Mouse (Mus musculus): ENCODE results near the gene Fam83d. TPM values are rescaled to one million over a fixed set of nuclear protein-coding genes. Genes with fewer than 3 reads are reported as not detected.

Gene Fam83d
- polyA plus RNA-seq, 1 experiment from 2014 or later: 54.0 TPM

GRCm38 (mm10) chr2:158768350-158768749, 457 bp downstream of the Fam83d start:
- H3K4me1 ChIP-seq (replicated peaks; ENCODE audit: control insufficient read depth, insufficient read depth, low read length): peaks cover 21% of the 10 kb centered on the region

GRCm38 (mm10) chr2:158768771-158769170, 878 bp downstream of the Fam83d start:
- Histone ChIP-seq H3K4me1 (replicated peaks; ENCODE audit: control insufficient read depth, insufficient read depth, low read length) (peaks cover 21% of the 10 kb centered on the region), H3K27me3 (ENCODE audit: control insufficient read depth, insufficient read depth, low read length) (no peaks in the 10 kb centered on the region), H3K9me3 (ENCODE audit: control insufficient read depth, low read length) (no peaks in the 10 kb centered on the region), H3K4me2 (ENCODE audit: low read depth, low read length, severe bottlenecking) (peak overlapping the region; percentile 64), H3K4me3 (ENCODE audit: low read depth, low read length) (peak overlapping the region; percentile 67), H3K27ac (ENCODE audit: low read depth, low read length) (no peak overlapping the region), H3K36me3 (ENCODE audit: control insufficient read depth, insufficient read depth, low read length) (no peaks in the 10 kb centered on the region; the same call in 1 of the 2 replicates), H3K9ac (ENCODE audit: low read length) (peak overlapping the region; percentile 81)
- DNase-seq (ENCODE audit: low spot score) (no peak), ATAC-seq (replicated peaks; ENCODE audit: low FRiP score) (no peak)
- 9% methylated on average over 5 of the region's 5 CpGs for WGBS

More at GRCm38 (mm10) chr2:158768350-158768749, 457 bp downstream of the Fam83d start:
- Histone ChIP-seq H3K36me3 (ENCODE audit: control insufficient read depth, insufficient read depth, low read length) (no peaks in the 10 kb centered on the region; the same call in 1 of the 2 replicates), H3K27me3 (ENCODE audit: control insufficient read depth, insufficient read depth, low read length) (no peaks in the 10 kb centered on the region), H3K4me2 (ENCODE audit: low read depth, low read length, severe bottlenecking) (peak overlapping the region; percentile 64), H3K9me3 (ENCODE audit: control insufficient read depth, low read length) (no peaks in the 10 kb centered on the region), H3K27ac (ENCODE audit: low read depth, low read length) (peak overlapping the region; percentile 25; the same call in 1 of the 2 replicates), H3K9ac (ENCODE audit: low read length) (peak overlapping the region; percentile 81), H3K4me3 (ENCODE audit: low read depth, low read length) (peak overlapping the region; percentile 67)
- DNase-seq (ENCODE audit: low spot score): no peak
- WGBS: under 1% methylated on average over 37 of the region's 37 CpGs
- ATAC-seq (replicated peaks; ENCODE audit: low FRiP score): peak; percentile 37

GRCm38 (mm10) chr2:158770126-158770757, 2.3 kb downstream of the Fam83d start:
- no peak for DNase-seq (ENCODE audit: low spot score)
- ATAC-seq (replicated peaks; ENCODE audit: low FRiP score): no peak
- Histone ChIP-seq H3K4me2 (ENCODE audit: low read depth, low read length, severe bottlenecking) (peak overlapping the region; percentile 64), H3K9me3 (ENCODE audit: control insufficient read depth, low read length) (no peaks in the 10 kb centered on the region), H3K27ac (ENCODE audit: low read depth, low read length) (no peak overlapping the region), H3K36me3 (ENCODE audit: control insufficient read depth, insufficient read depth, low read length) (no peaks in the 10 kb centered on the region; the same call in 1 of the 2 replicates), H3K27me3 (ENCODE audit: control insufficient read depth, insufficient read depth, low read length) (no peaks in the 10 kb centered on the region), H3K4me3 (ENCODE audit: low read depth, low read length) (peak overlapping the region; percentile 67), H3K4me1 (replicated peaks; ENCODE audit: control insufficient read depth, insufficient read depth, low read length) (peaks cover 21% of the 10 kb centered on the region), H3K9ac (ENCODE audit: low read length) (peak overlapping the region; percentile 81)
- 58% methylated on average over 13 of the region's 13 CpGs for WGBS

GRCm38 (mm10) chr2:158771066-158771763, 3.3 kb downstream of the Fam83d start:
- H3K4me2 ChIP-seq (ENCODE audit: low read depth, low read length, severe bottlenecking): peak overlapping the region; percentile 64; the same call in 1 of the 2 replicates
- no peak for ATAC-seq (replicated peaks; ENCODE audit: low FRiP score)
- no peak overlapping the region for H3K4me3 ChIP-seq (ENCODE audit: low read depth, low read length)
- no peak for DNase-seq (ENCODE audit: low spot score)
- no peaks in the 10 kb centered on the region for H3K9me3 ChIP-seq (ENCODE audit: control insufficient read depth, low read length)
- H3K36me3 ChIP-seq (ENCODE audit: control insufficient read depth, insufficient read depth, low read length): no peaks in the 10 kb centered on the region; the same call in 1 of the 2 replicates
- no peak overlapping the region for H3K27ac ChIP-seq (ENCODE audit: low read depth, low read length)
- no peaks in the 10 kb centered on the region for H3K27me3 ChIP-seq (ENCODE audit: control insufficient read depth, insufficient read depth, low read length)
- H3K4me1 ChIP-seq (replicated peaks; ENCODE audit: control insufficient read depth, insufficient read depth, low read length): peaks cover 21% of the 10 kb centered on the region
- H3K9ac ChIP-seq (ENCODE audit: low read length): peak overlapping the region; percentile 29
- 72% methylated on average over 11 of the region's 11 CpGs for whole genome bisulfite sequencing

- DNase-seq (ENCODE audit: low spot score) (no peak), ATAC-seq (replicated peaks; ENCODE audit: low FRiP score) (no peak)
- no peaks in the 10 kb centered on the region for H3K27me3 ChIP-seq (ENCODE audit: control insufficient read depth, insufficient read depth, low read length)
- no peaks in the 10 kb centered on the region; the same call in 1 of the 2 replicates for H3K36me3 ChIP-seq (ENCODE audit: control insufficient read depth, insufficient read depth, low read length)
- WGBS: 81% methylated on average over 13 of the region's 13 CpGs
- no peaks in the 10 kb centered on the region for H3K9me3 ChIP-seq (ENCODE audit: control insufficient read depth, low read length)
- peaks cover 21% of the 10 kb centered on the region for H3K4me1 ChIP-seq (replicated peaks; ENCODE audit: control insufficient read depth, insufficient read depth, low read length)
- H3K9ac ChIP-seq (ENCODE audit: low read length): no peak overlapping the region
- H3K27ac ChIP-seq (ENCODE audit: low read depth, low read length): no peak overlapping the region
- H3K4me2 ChIP-seq (ENCODE audit: low read depth, low read length, severe bottlenecking): no peak overlapping the region
- H3K4me3 ChIP-seq (ENCODE audit: low read depth, low read length): no peak overlapping the region
These were observed 4.9 kb downstream of the Fam83d start for GRCm38 (mm10) chr2:158772808-158773207.

- H3K9me3 ChIP-seq (ENCODE audit: control insufficient read depth, low read length): no peaks in the 10 kb centered on the region
- H3K36me3 ChIP-seq (ENCODE audit: control insufficient read depth, insufficient read depth, low read length): peaks cover under 1% of the 10 kb centered on the region
- H3K4me2 ChIP-seq (ENCODE audit: low read depth, low read length, severe bottlenecking): no peak overlapping the region
- no peak for ATAC-seq (replicated peaks; ENCODE audit: low FRiP score)
- H3K27me3 ChIP-seq (ENCODE audit: control insufficient read depth, insufficient read depth, low read length): no peaks in the 10 kb centered on the region
- H3K4me3 ChIP-seq (ENCODE audit: low read depth, low read length): no peak overlapping the region
- H3K27ac ChIP-seq (ENCODE audit: low read depth, low read length): no peak overlapping the region
- H3K9ac ChIP-seq (ENCODE audit: low read length): no peak overlapping the region
- WGBS: 84% methylated on average over 8 of the region's 8 CpGs
- peaks cover 14% of the 10 kb centered on the region for H3K4me1 ChIP-seq (replicated peaks; ENCODE audit: control insufficient read depth, insufficient read depth, low read length)
- no peak for DNase-seq (ENCODE audit: low spot score)
These were observed 7.0 kb downstream of the Fam83d start for GRCm38 (mm10) chr2:158774886-158775285.

GRCm38 (mm10) chr2:158776716-158777115, 8.8 kb downstream of the Fam83d start:
- 88% methylated on average over 4 of the region's 4 CpGs for WGBS
- no peak for ATAC-seq (replicated peaks; ENCODE audit: low FRiP score)
- Histone ChIP-seq H3K27me3 (ENCODE audit: control insufficient read depth, insufficient read depth, low read length) (no peaks in the 10 kb centered on the region), H3K4me3 (ENCODE audit: low read depth, low read length) (no peak overlapping the region), H3K9ac (ENCODE audit: low read length) (no peak overlapping the region), H3K4me1 (replicated peaks; ENCODE audit: control insufficient read depth, insufficient read depth, low read length) (no peaks in the 10 kb centered on the region; the same call in 1 of the 2 replicates), H3K4me2 (ENCODE audit: low read depth, low read length, severe bottlenecking) (no peak overlapping the region), H3K36me3 (ENCODE audit: control insufficient read depth, insufficient read depth, low read length) (peaks cover 3% of the 10 kb centered on the region), H3K9me3 (ENCODE audit: control insufficient read depth, low read length) (no peaks in the 10 kb centered on the region), H3K27ac (ENCODE audit: low read depth, low read length) (no peak overlapping the region)
- no peak for DNase-seq (ENCODE audit: low spot score)

- DNase-seq (ENCODE audit: low spot score) (no peak), ATAC-seq (replicated peaks; ENCODE audit: low FRiP score) (no peak)
- WGBS: 87% methylated on average over 6 of the region's 6 CpGs
- Histone ChIP-seq H3K4me2 (ENCODE audit: low read depth, low read length, severe bottlenecking) (no peak overlapping the region), H3K27me3 (ENCODE audit: control insufficient read depth, insufficient read depth, low read length) (no peaks in the 10 kb centered on the region), H3K4me1 (replicated peaks; ENCODE audit: control insufficient read depth, insufficient read depth, low read length) (no peaks in the 10 kb centered on the region; the same call in 1 of the 2 replicates), H3K9me3 (ENCODE audit: control insufficient read depth, low read length) (no peaks in the 10 kb centered on the region), H3K9ac (ENCODE audit: low read length) (no peak overlapping the region), H3K27ac (ENCODE audit: low read depth, low read length) (no peak overlapping the region), H3K36me3 (ENCODE audit: control insufficient read depth, insufficient read depth, low read length) (peaks cover 3% of the 10 kb centered on the region), H3K4me3 (ENCODE audit: low read depth, low read length) (no peak overlapping the region)
These were observed 9.6 kb downstream of the Fam83d start for GRCm38 (mm10) chr2:158777490-158777889.
